Mouse (Mus musculus) intestine, embryonic 14.5 days (tissue): Measurements from ENCODE around the gene Urb1. TPM values are rescaled to one million over a fixed set of nuclear protein-coding genes. Genes with fewer than 3 reads are reported as not detected.

Experiments used
- ATAC-seq: fragments of 200-750 bp; cut with Nextera tagmentation; replicated peaks from 2 replicates; pipeline ENCODE4 v1.8.0; 2017; ENCODE audit warnings: low read depth, moderate number of reproducible peaks, moderate TSS enrichment, moderate library complexity; ENCODE audit not compliant: low FRiP score, low TSS enrichment
- DNase-seq: peaks from one replicate; pipeline ENCODE4 v3.0.0-alpha.2; 2018; ENCODE audit warnings: low spot score
- H3K27ac ChIP-seq: fragments of 300-500 bp; sonication (generic); 2 replicates; pipeline ENCODE4 v1.5.1; 2014; ENCODE audit warnings: low read depth, mild to moderate bottlenecking, control low read depth
- H3K27me3 ChIP-seq: fragments of 300-500 bp; sonication (generic); replicated peaks from 2 replicates; pipeline ENCODE4 v1.6.1; 2014; ENCODE audit warnings: low read length, control low read depth; ENCODE audit not compliant: control insufficient read depth, insufficient read depth
- H3K36me3 ChIP-seq: fragments of 300-500 bp; sonication (generic); 2 replicates; pipeline ENCODE4 v1.6.1; 2014; ENCODE audit warnings: low read length, control low read depth; ENCODE audit not compliant: control insufficient read depth, insufficient read depth
- H3K4me1 ChIP-seq: fragments of 300-500 bp; sonication (generic); replicated peaks from 2 replicates; pipeline ENCODE4 v1.6.1; 2014; ENCODE audit warnings: low read length, control low read depth, mixed read lengths; ENCODE audit not compliant: control insufficient read depth, insufficient read depth
- H3K4me2 ChIP-seq: fragments of 300-500 bp; sonication (generic); 2 replicates; pipeline ENCODE4 v1.6.1; 2014; ENCODE audit warnings: low read length
- H3K4me3 ChIP-seq: fragments of 300-500 bp; sonication (generic); 2 replicates; pipeline ENCODE4 v1.5.1; 2014; ENCODE audit warnings: low read depth, low read length, control low read depth, mixed read lengths
- H3K9ac ChIP-seq: fragments of 300-500 bp; sonication (generic); 2 replicates; pipeline ENCODE4 v1.6.1; 2014; ENCODE audit warnings: mild to moderate bottlenecking, low read length
- H3K9me3 ChIP-seq: fragments of 300-500 bp; sonication (generic); 2 replicates; pipeline ENCODE4 v1.6.1; 2016; ENCODE audit warnings: low read length, control low read depth; ENCODE audit not compliant: control insufficient read depth
- WGBS: fragments of 180-500 bp; shearing (Covaris S2); extraction: QIAGEN DNeasy Blood & Tissue Kit; methylation state at CpG from one replicate; pipeline ENCODE4 v1.1.7; 2014; 5-methylcytosine and 5-hydroxymethylcytosine counted together
- polyA plus RNA-seq: library from polyadenylated mRNA; unstranded; fragments of >200 nt; fragmentation: Nextera tagmentation; extraction: Ambion mirVana; gene quantifications from 2 replicates; pipeline ENCODE4 v1.2.1, GENCODE M21; 2014

Urb1 gene
- polyA plus RNA-seq, result 12.4 and 12.7 TPM in 2 replicates

- DNase-seq (peak; percentile 100), ATAC-seq (peak; percentile 94)
- Histone ChIP-seq H3K36me3 (peaks cover under 1% of the 10 kb centered on the region; the same call in 1 of the 2 replicates), H3K9ac (peak within 1 kb of the TSS; percentile 56), H3K4me3 (peak within 1 kb of the TSS; percentile 95), H3K4me2 (peak within 1 kb of the TSS; percentile 69), H3K27ac (peak within 1 kb of the TSS; percentile 69; the same call in 1 of the 2 replicates), H3K27me3 (no peaks in the 10 kb centered on the region), H3K9me3 (no peaks in the 10 kb centered on the region), H3K4me1 (0 out of 2 replicates have a peak, but pooled peaks cover 11% of the 10 kb centered on the region)
- under 1% methylated on average over 47 of the region's 47 CpGs for WGBS
Measured at GRCm38 (mm10) chr16:90809975-90810715, at the start of gene Urb1. TSS of gene Urb1 (minus strand) at chr16:90810413.

GRCm38 (mm10) chr16:90858206-90858605 is 48.0 kb upstream of the Urb1 start:
- ATAC-seq (no peak), DNase-seq (no peak)
- WGBS, result 72% methylated on average over 4 of the region's 4 CpGs
- Histone ChIP-seq H3K36me3 (no peaks in the 10 kb centered on the region), H3K27ac (no peak overlapping the region), H3K9ac (no peak overlapping the region), H3K4me2 (no peak overlapping the region), H3K4me1 (no peaks in the 10 kb centered on the region), H3K4me3 (no peak overlapping the region), H3K9me3 (no peaks in the 10 kb centered on the region), H3K27me3 (no peaks in the 10 kb centered on the region)

- 83% methylated on average over 6 of the region's 6 CpGs for WGBS
- Histone ChIP-seq H3K27me3 (no peaks in the 10 kb centered on the region), H3K4me3 (no peak overlapping the region), H3K27ac (no peak overlapping the region), H3K36me3 (no peaks in the 10 kb centered on the region), H3K4me2 (no peak overlapping the region), H3K9me3 (no peaks in the 10 kb centered on the region), H3K4me1 (no peaks in the 10 kb centered on the region), H3K9ac (no peak overlapping the region)
- DNase-seq (no peak), ATAC-seq (no peak)
Measured at GRCm38 (mm10) chr16:90856552-90857200, 46.5 kb upstream of the Urb1 start.

- H3K4me1 ChIP-seq, result no peaks in the 10 kb centered on the region
- H3K9me3 ChIP-seq, result no peaks in the 10 kb centered on the region
- no peak overlapping the region for H3K4me3 ChIP-seq
- WGBS, result 69% methylated on average over 11 of the region's 11 CpGs
- ATAC-seq (no peak), DNase-seq (no peak)
- H3K27ac ChIP-seq, result no peak overlapping the region
- no peaks in the 10 kb centered on the region for H3K27me3 ChIP-seq
- no peak overlapping the region for H3K9ac ChIP-seq
- no peaks in the 10 kb centered on the region for H3K36me3 ChIP-seq
- H3K4me2 ChIP-seq, result no peak overlapping the region
Measured at GRCm38 (mm10) chr16:90851621-90852334, 41.6 kb upstream of the Urb1 start.

- Histone ChIP-seq H3K4me1 (no peaks in the 10 kb centered on the region), H3K9ac (no peak overlapping the region), H3K27ac (no peak overlapping the region), H3K4me3 (no peak overlapping the region), H3K36me3 (no peaks in the 10 kb centered on the region), H3K4me2 (no peak overlapping the region), H3K9me3 (no peaks in the 10 kb centered on the region), H3K27me3 (no peaks in the 10 kb centered on the region)
- DNase-seq, result no peak
- no peak for ATAC-seq
- 77% methylated on average over 7 of the region's 7 CpGs for WGBS
Measured at GRCm38 (mm10) chr16:90850881-90851280, 40.7 kb upstream of the Urb1 start.

- Histone ChIP-seq H3K27me3 (no peaks in the 10 kb centered on the region), H3K4me1 (no peaks in the 10 kb centered on the region), H3K4me3 (no peak overlapping the region), H3K9me3 (no peaks in the 10 kb centered on the region), H3K27ac (no peak overlapping the region), H3K4me2 (no peak overlapping the region), H3K9ac (no peak overlapping the region), H3K36me3 (no peaks in the 10 kb centered on the region)
- peak; percentile 60 for DNase-seq
- 47% methylated on average over 12 of the region's 12 CpGs for WGBS
- ATAC-seq, result peak; percentile 50; the same call in 1 of the 2 replicates
Measured at GRCm38 (mm10) chr16:90849262-90849661, 39.0 kb upstream of the Urb1 start.

- no peaks in the 10 kb centered on the region for H3K9me3 ChIP-seq
- no peak for DNase-seq
Measured at GRCm38 (mm10) chr16:90848697-90849096, 38.5 kb upstream of the Urb1 start.

GRCm38 (mm10) chr16:90845591-90845990 is 35.4 kb upstream of the Urb1 start:
- no peak overlapping the region for H3K4me2 ChIP-seq
- H3K9me3 ChIP-seq, result no peaks in the 10 kb centered on the region
- H3K36me3 ChIP-seq, result no peaks in the 10 kb centered on the region
- no peaks in the 10 kb centered on the region for H3K27me3 ChIP-seq
- 83% methylated on average over 13 of the region's 13 CpGs for WGBS
- DNase-seq (no peak), ATAC-seq (no peak)
- H3K4me1 ChIP-seq, result no peaks in the 10 kb centered on the region
- no peak overlapping the region for H3K9ac ChIP-seq
- H3K27ac ChIP-seq, result no peak overlapping the region
- H3K4me3 ChIP-seq, result no peak overlapping the region

More at GRCm38 (mm10) chr16:90848697-90849096, 38.5 kb upstream of the Urb1 start:
- no peak overlapping the region for H3K27ac ChIP-seq
- WGBS, result 71% methylated on average over 7 of the region's 7 CpGs
- H3K4me1 ChIP-seq, result no peaks in the 10 kb centered on the region
- H3K36me3 ChIP-seq, result no peaks in the 10 kb centered on the region
- no peak overlapping the region for H3K4me2 ChIP-seq
- H3K9ac ChIP-seq, result no peak overlapping the region
- H3K4me3 ChIP-seq, result no peak overlapping the region
- H3K27me3 ChIP-seq, result no peaks in the 10 kb centered on the region
- no peak for ATAC-seq
